In the genomic region with DNA sequence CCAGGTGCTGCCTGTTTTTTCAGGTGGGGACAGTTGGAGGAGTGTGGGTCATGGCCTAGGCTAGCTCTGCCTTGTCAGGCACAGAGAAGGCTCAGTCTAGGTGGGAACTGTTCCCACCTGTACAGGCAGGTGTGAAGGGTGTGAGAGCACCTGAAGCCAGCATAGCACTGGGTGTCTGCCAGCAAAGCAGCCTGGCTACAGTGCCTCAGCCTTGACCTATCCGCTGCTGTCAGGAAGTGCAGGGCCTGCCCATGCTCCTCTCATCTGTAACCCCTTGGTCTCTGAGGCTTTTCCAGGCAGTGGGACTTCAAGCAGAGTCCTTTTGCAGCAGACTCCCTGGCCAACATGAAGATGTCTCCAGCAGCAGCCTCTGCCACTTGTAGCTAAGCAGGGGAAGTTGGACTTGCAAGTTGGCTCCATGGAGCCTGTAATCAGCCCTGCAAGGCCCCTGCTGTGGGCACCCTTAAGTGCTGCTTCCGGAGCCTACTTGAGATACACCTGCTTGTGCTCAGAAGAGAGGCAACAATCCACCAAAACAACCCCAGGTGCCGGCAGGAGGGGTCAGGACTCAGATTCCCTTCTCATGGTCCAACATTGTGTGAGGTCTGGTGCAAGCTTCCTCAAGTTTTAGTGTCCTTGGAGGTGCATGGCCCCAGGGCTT, we compare ENCODE assay signal across 10 mouse cellular contexts. TPM values are rescaled to one million over a fixed set of nuclear protein-coding genes. Genes with fewer than 3 reads are reported as not detected.
DNase-seq lines count a peak whose midpoint lies in the region; ATAC-seq and TF ChIP-seq lines count a peak whose summit lies in the region.
"Had no signal": no experiment of that assay in that cellular context is flagged by ENCODE, and none has a peak within 500 bp of the region (broad histone marks: within the 10 kb centered on the region; RNA-seq: fewer than 3 reads in every experiment).

No protein-coding gene starts in this region.

- H3K36me3 ChIP-seq in hindbrain, embryonic 12.5 days = peaks cover 17% of the 10 kb centered on the region; the same call in 1 of the 2 replicates
- H3K36me3 ChIP-seq in hindbrain, embryonic 10.5 days = peaks cover 69% of the 10 kb centered on the region
- no peaks in the 10 kb centered on the region for H3K36me3 ChIP-seq in forebrain, embryonic 15.5 days
- no peaks in the 10 kb centered on the region for H3K36me3 ChIP-seq in midbrain, postnatal 0 days (ENCODE audit: insufficient read depth, low read length)

- H3K4me1 ChIP-seq in hindbrain, embryonic 12.5 days = peaks cover 50% of the 10 kb centered on the region
- peaks cover 51% of the 10 kb centered on the region for H3K4me1 ChIP-seq in hindbrain, embryonic 10.5 days (replicated peaks)
- peaks cover 62% of the 10 kb centered on the region for H3K4me1 ChIP-seq in forebrain, embryonic 15.5 days
- H3K4me1 ChIP-seq in midbrain, postnatal 0 days (ENCODE audit: insufficient read depth, low read length) = peaks cover 31% of the 10 kb centered on the region

- H3K27ac ChIP-seq in hindbrain, embryonic 12.5 days = peak overlapping the region; percentile 49
- H3K27ac ChIP-seq in hindbrain, embryonic 10.5 days = no peak overlapping the region
- H3K27ac ChIP-seq in forebrain, embryonic 15.5 days (replicated peaks) = peak overlapping the region; percentile 65
- peak overlapping the region; percentile 73 for H3K27ac ChIP-seq in midbrain, postnatal 0 days (ENCODE audit: low read depth, low read length)

- TF ChIP-seq CTCF in midbrain, postnatal 0 days (IDR thresholded peaks at IDR 0.05) = no peak

- WGBS in hindbrain, embryonic 12.5 days = 69% methylated on average over 3 of the region's 3 CpGs
- 75% methylated on average over 3 of the region's 3 CpGs for WGBS in hindbrain, embryonic 10.5 days
- 75% methylated on average over 3 of the region's 3 CpGs for WGBS in forebrain, embryonic 15.5 days
- WGBS in midbrain, postnatal 0 days = 63% methylated on average over 3 of the region's 3 CpGs

- 0 out of 2 replicates have a peak overlapping the region, but pooled peaks have one; percentile 13 for H3K9ac ChIP-seq in hindbrain, embryonic 12.5 days
- H3K9ac ChIP-seq in forebrain, embryonic 15.5 days (replicated peaks) = no peak overlapping the region; the same call in 1 of the 2 replicates
- peak overlapping the region; percentile 14; the same call in 1 of the 2 replicates for H3K9ac ChIP-seq in midbrain, postnatal 0 days (replicated peaks; ENCODE audit: low read length, poor library complexity, severe bottlenecking)

- no peaks in the 10 kb centered on the region for H3K27me3 ChIP-seq in hindbrain, embryonic 12.5 days
- H3K27me3 ChIP-seq in hindbrain, embryonic 10.5 days (ENCODE audit: insufficient read depth, poor library complexity, severe bottlenecking) = no peaks in the 10 kb centered on the region
- H3K27me3 ChIP-seq in forebrain, embryonic 15.5 days = no peaks in the 10 kb centered on the region
- H3K27me3 ChIP-seq in midbrain, postnatal 0 days (ENCODE audit: insufficient read depth, low read length) = no peaks in the 10 kb centered on the region
- H3K27me3 ChIP-seq: CH12.LX had no signal

- no peak for ATAC-seq in hindbrain, embryonic 12.5 days (ENCODE audit: low FRiP score)
- no peak for ATAC-seq in forebrain, embryonic 15.5 days (replicated peaks)
- ATAC-seq in midbrain, postnatal 0 days (ENCODE audit: low FRiP score) = no peak
- ATAC-seq in megakaryocyte progenitor cell, adult 5-6 weeks (replicated peaks; ENCODE audit: poor library complexity) = no peak

- no peak for DNase-seq in hindbrain, embryonic 10.5 days (ENCODE audit: low spot score)
- DNase-seq in ES-CJ7 (ENCODE audit: low read depth, low spot score) = peak; percentile 18
- DNase-seq in midbrain, postnatal 0 days (ENCODE audit: low spot score) = no peak
- no peak for DNase-seq in MN1 (ENCODE audit: low spot score)
- no peak for DNase-seq in kidney, adult 8-10 months
- DNase-seq: adrenal gland, postnatal 25 days had no signal

- no peaks in the 10 kb centered on the region for H3K9me3 ChIP-seq in hindbrain, embryonic 12.5 days (replicated peaks)
- no peaks in the 10 kb centered on the region for H3K9me3 ChIP-seq in hindbrain, embryonic 10.5 days
- H3K9me3 ChIP-seq in forebrain, embryonic 15.5 days = no peaks in the 10 kb centered on the region
- no peaks in the 10 kb centered on the region for H3K9me3 ChIP-seq in midbrain, postnatal 0 days (ENCODE audit: low read length)

- no peak overlapping the region for H3K4me2 ChIP-seq in hindbrain, embryonic 12.5 days (replicated peaks)
- no peak overlapping the region for H3K4me2 ChIP-seq in forebrain, embryonic 15.5 days (replicated peaks)
- H3K4me2 ChIP-seq in midbrain, postnatal 0 days (ENCODE audit: low read depth, low read length, poor library complexity, severe bottlenecking) = peak overlapping the region; percentile 9; the same call in 1 of the 2 replicates

- no peak overlapping the region for H3K4me3 ChIP-seq in hindbrain, embryonic 12.5 days
- H3K4me3 ChIP-seq in hindbrain, embryonic 10.5 days = no peak overlapping the region
- no peak overlapping the region for H3K4me3 ChIP-seq in forebrain, embryonic 15.5 days
- no peak overlapping the region for H3K4me3 ChIP-seq in midbrain, postnatal 0 days (ENCODE audit: low read depth, low read length)

RNA-seq across cellular contexts. Expression of a gene that starts 55.8 kb away (rescaled TPM):
- polyA plus RNA-seq in hindbrain, embryonic 12.5 days (2016; fragmentation: Nextera tagmentation; extraction: Ambion mirVana) = 40.2 and 43.0 TPM in 2 replicates
- 25.3 and 31.0 TPM in 2 replicates for polyA plus RNA-seq in hindbrain, embryonic 10.5 days (2016; fragmentation: Nextera tagmentation; extraction: Ambion mirVana)
- 31.9 and 34.2 TPM in 2 replicates for polyA plus RNA-seq in forebrain, embryonic 15.5 days (2015; fragmentation: Nextera tagmentation; extraction: Ambion mirVana)
- total RNA-seq in midbrain, postnatal 0 days (2014; rRNA removed) = 50.7 and 66.8 TPM in 2 replicates
- polyA plus RNA-seq in midbrain, postnatal 0 days (2015; fragmentation: Nextera tagmentation; extraction: Ambion mirVana) = 20.1 and 22.0 TPM in 2 replicates
- 26.8 and 35.7 TPM in 2 replicates for total RNA-seq in megakaryocyte progenitor cell, adult 5-6 weeks (2015)
- 10.8 and 11.7 TPM in 2 replicates for total RNA-seq in megakaryocyte progenitor cell, adult 5-6 weeks (2017)
